Mouse (Mus musculus) kidney, adult 2 months (tissue): ENCODE data around the gene Nup205. TPM values are rescaled to one million over a fixed set of nuclear protein-coding genes. Genes with fewer than 3 reads are reported as not detected.

Experiments
- DNase-seq: peaks from one replicate; pipeline ENCODE4 v3.0.0; 2021
- H3K27ac ChIP-seq: fragments of 200-500 bp; 2 replicates; pipeline ENCODE4 v1.5.1; 2012; ENCODE audit warnings: low read depth, low read length, control low read depth, inconsistent platforms; ENCODE audit not compliant: insufficient read depth
- H3K27me3 ChIP-seq: fragments of 200-500 bp; replicated peaks from 2 replicates; pipeline ENCODE4 v1.6.1; 2012; ENCODE audit warnings: mild to moderate bottlenecking, moderate library complexity, low read length, inconsistent platforms; ENCODE audit not compliant: control insufficient read depth, insufficient read depth
- H3K36me3 ChIP-seq: fragments of 200-500 bp; 2 replicates; pipeline ENCODE4 v1.6.1; 2012; ENCODE audit warnings: mild to moderate bottlenecking, moderate library complexity, low read length, inconsistent platforms; ENCODE audit not compliant: control insufficient read depth, insufficient read depth
- H3K4me1 ChIP-seq: fragments of 200-500 bp; 2 replicates; pipeline ENCODE4 v1.6.1; 2011; ENCODE audit warnings: low read length; ENCODE audit not compliant: control insufficient read depth, insufficient read depth
- H3K4me3 ChIP-seq: fragments of 200-500 bp; 2 replicates; pipeline ENCODE4 v1.5.1; 2011; ENCODE audit warnings: mild to moderate bottlenecking, low read depth, low read length, control low read depth; ENCODE audit not compliant: insufficient read depth
- CTCF ChIP-seq: fragments of 200-500 bp; conservative IDR thresholded peaks from 2 replicates; pipeline ENCODE4 v1.5.1; 2011; ENCODE audit warnings: low read depth, mild to moderate bottlenecking, control low read depth, low read length, moderate library complexity, mixed read lengths; ENCODE audit not compliant: insufficient read depth, insufficient read length
- POLR2A ChIP-seq: fragments of 200-500 bp; IDR thresholded peaks from one replicate; pipeline ENCODE4 v1.6.1; 2011; ENCODE audit warnings: low read depth, low read length, control low read depth
- WGBS: fragments of 180-500 bp; shearing (Covaris S2); methylation state at CpG from one replicate; pipeline ENCODE4 v1.1.7; 2018; 5-methylcytosine and 5-hydroxymethylcytosine counted together
- polyA plus RNA-seq: library from polyadenylated mRNA; depleted of rRNA; stranded (reverse); fragments of >200 nt; gene quantifications from 2 replicates; pipeline ENCODE4 v1.2.3, GENCODE M21; 2012

Nup205 gene
- polyA plus RNA-seq, 1 experiment: 9.3 TPM

- Histone ChIP-seq H3K4me1 (peaks cover 13% of the 10 kb centered on the region), H3K27me3 (no peaks in the 10 kb centered on the region)
- TF ChIP-seq POLR2A (no peak), CTCF (no peak)
Observed at GRCm38 (mm10) chr6:35269643-35270042, 92.4 kb downstream of the Nup205 start.

GRCm38 (mm10) chr6:35271094-35271855 lies 94.1 kb downstream of the Nup205 start:
- DNase-seq: no peak
- Histone ChIP-seq H3K4me3 (no peak overlapping the region), H3K4me1 (peaks cover 13% of the 10 kb centered on the region), H3K27ac (no peak overlapping the region), H3K27me3 (no peaks in the 10 kb centered on the region), H3K36me3 (no peaks in the 10 kb centered on the region)
- TF ChIP-seq POLR2A (no peak), CTCF (no peak)
- WGBS: 88% methylated on average over 12 of the region's 12 CpGs

More at GRCm38 (mm10) chr6:35269643-35270042, 92.4 kb downstream of the Nup205 start:
- H3K27ac ChIP-seq: no peak overlapping the region
- no peak for DNase-seq
- no peak overlapping the region for H3K4me3 ChIP-seq
- WGBS: 89% methylated on average over 13 of the region's 13 CpGs
- H3K36me3 ChIP-seq: no peaks in the 10 kb centered on the region

GRCm38 (mm10) chr6:35271868-35272765 lies 94.9 kb downstream of the Nup205 start:
- DNase-seq: peak; percentile 88
- no peaks in the 10 kb centered on the region for H3K27me3 ChIP-seq
- WGBS: 54% methylated on average over 20 of the region's 20 CpGs
- H3K27ac ChIP-seq: 0 out of 2 replicates have a peak overlapping the region, but pooled peaks have one; percentile 31
- no peaks in the 10 kb centered on the region for H3K36me3 ChIP-seq
- no peak for TF ChIP-seq CTCF
- TF ChIP-seq POLR2A: no peak
- no peak overlapping the region for H3K4me3 ChIP-seq
- H3K4me1 ChIP-seq: peaks cover 13% of the 10 kb centered on the region

- TF ChIP-seq POLR2A (no peak), CTCF (no peak)
- Histone ChIP-seq H3K27ac (peak overlapping the region; percentile 18; the same call in 1 of the 2 replicates), H3K36me3 (no peaks in the 10 kb centered on the region), H3K4me1 (peaks cover 13% of the 10 kb centered on the region), H3K27me3 (no peaks in the 10 kb centered on the region), H3K4me3 (no peak overlapping the region)
- DNase-seq: peak; percentile 73
- 37% methylated on average over 11 of the region's 11 CpGs for WGBS
Observed at GRCm38 (mm10) chr6:35273391-35274082, 96.3 kb downstream of the Nup205 start.

GRCm38 (mm10) chr6:35277903-35278587 lies 100.8 kb downstream of the Nup205 start:
- Histone ChIP-seq H3K27me3 (no peaks in the 10 kb centered on the region), H3K36me3 (no peaks in the 10 kb centered on the region), H3K27ac (no peak overlapping the region), H3K4me1 (peaks cover 6% of the 10 kb centered on the region; the same call in 1 of the 2 replicates), H3K4me3 (no peak overlapping the region)
- no peak for DNase-seq
- 44% methylated on average over 10 of the region's 10 CpGs for WGBS
- TF ChIP-seq POLR2A (no peak), CTCF (no peak)

GRCm38 (mm10) chr6:35279306-35279705 lies 102.1 kb downstream of the Nup205 start:
- H3K27ac ChIP-seq: peak overlapping the region; percentile 12; the same call in 1 of the 2 replicates
- H3K27me3 ChIP-seq: no peaks in the 10 kb centered on the region
- DNase-seq: peak; percentile 83
- no peaks in the 10 kb centered on the region for H3K4me1 ChIP-seq
- 43% methylated on average over 10 of the region's 10 CpGs for WGBS
- no peaks in the 10 kb centered on the region for H3K36me3 ChIP-seq
- TF ChIP-seq POLR2A: no peak
- no peak for TF ChIP-seq CTCF
- H3K4me3 ChIP-seq: no peak overlapping the region
